Mouse (Mus musculus): ENCODE data around the gene Ptprs. TPM values are rescaled to one million over a fixed set of nuclear protein-coding genes. Genes with fewer than 3 reads are reported as not detected.
A peak's percentile ranks its signal among the peaks of the same experiment; 100 is the strongest.

Ptprs gene
- total RNA-seq, 2 experiments from 2014 or later: 821 to 872 TPM

- intact Hi-C loops (cut with DNase I): no loop called here
- no peak for DNase-seq
Measured at GRCm38 (mm10) chr17:56427857-56428256, 48.4 kb downstream of the Ptprs start.

GRCm38 (mm10) chr17:56425941-56426340, 50.3 kb downstream of the Ptprs start:
- no peak for DNase-seq
- intact Hi-C loops (cut with DNase I): no loop called here

GRCm38 (mm10) chr17:56425584-56425914, 50.7 kb downstream of the Ptprs start:
- intact Hi-C loops (cut with DNase I): no loop called here
- peak; percentile 76 for DNase-seq

GRCm38 (mm10) chr17:56424726-56425583, 51.3 kb downstream of the Ptprs start:
- peak; percentile 41 for DNase-seq
- intact Hi-C loops (cut with DNase I): no loop called here

GRCm38 (mm10) chr17:56420022-56420421, 56.3 kb downstream of the Ptprs start:
- no peak for DNase-seq
- intact Hi-C loops (cut with DNase I): no loop called here

GRCm38 (mm10) chr17:56418304-56418703, 58.0 kb downstream of the Ptprs start:
- intact Hi-C loops (cut with DNase I): no loop called here
- DNase-seq: peak; percentile 53

- intact Hi-C loops (cut with DNase I): no loop called here
- no peak for DNase-seq
Measured at GRCm38 (mm10) chr17:56414785-56415184, 61.5 kb downstream of the Ptprs start.

- intact Hi-C loops (cut with DNase I): no loop called here
Measured at GRCm38 (mm10) chr17:56413113-56413512, 63.2 kb downstream of the Ptprs start.

GRCm38 (mm10) chr17:56411437-56411836, 64.8 kb downstream of the Ptprs start:
- DNase-seq: no peak
- intact Hi-C loops (cut with DNase I): no loop called here

More at GRCm38 (mm10) chr17:56413113-56413512, 63.2 kb downstream of the Ptprs start:
- no peak for DNase-seq

- intact Hi-C loops (cut with DNase I): no loop called here
- no peak for DNase-seq
Measured at GRCm38 (mm10) chr17:56409759-56410158, 66.5 kb downstream of the Ptprs start.

GRCm38 (mm10) chr17:56408965-56409625, 67.2 kb downstream of the Ptprs start:
- intact Hi-C loops (cut with DNase I): no loop called here
- DNase-seq: no peak

GRCm38 (mm10) chr17:56407379-56407778, 68.9 kb downstream of the Ptprs start:
- intact Hi-C loops (cut with DNase I): no loop called here
- no peak for DNase-seq

- intact Hi-C loops (cut with DNase I): no loop called here
- no peak for DNase-seq
Measured at GRCm38 (mm10) chr17:56406878-56407277, 69.4 kb downstream of the Ptprs start.

GRCm38 (mm10) chr17:56405856-56406840, 70.1 kb downstream of the Ptprs start:
- intact Hi-C loops (cut with DNase I): no loop called here
- peak; percentile 57 for DNase-seq

- intact Hi-C loops (cut with DNase I): no loop called here
- no peak for DNase-seq
Measured at GRCm38 (mm10) chr17:56405341-56405740, 70.9 kb downstream of the Ptprs start.

GRCm38 (mm10) chr17:56401051-56401521, 75.2 kb downstream of the Ptprs start:
- intact Hi-C loops (cut with DNase I): no loop called here
- peak; percentile 50 for DNase-seq

GRCm38 (mm10) chr17:56400221-56400620, 76.1 kb downstream of the Ptprs start:
- intact Hi-C loops (cut with DNase I): no loop called here
- no peak for DNase-seq

- intact Hi-C loops (cut with DNase I): no loop called here
- no peak for DNase-seq
Measured at GRCm38 (mm10) chr17:56396051-56396450, 80.2 kb downstream of the Ptprs start.

GRCm38 (mm10) chr17:56393889-56394288, 82.4 kb downstream of the Ptprs start:
- intact Hi-C loops (cut with DNase I): no loop called here
- no peak for DNase-seq

- intact Hi-C loops (cut with DNase I): no loop called here
- DNase-seq: no peak
Measured at GRCm38 (mm10) chr17:56393238-56393637, 83.0 kb downstream of the Ptprs start.

GRCm38 (mm10) chr17:56387612-56388011, 88.7 kb downstream of the Ptprs start:
- DNase-seq: peak; percentile 57
- intact Hi-C loops (cut with DNase I): no loop called here
